Mouse (Mus musculus) liver, embryonic 14.5 days (tissue): Measurements from ENCODE around the gene Dnajc15.

Experiments
- CTCF ChIP-seq: IDR thresholded peaks from 2 replicates; pipeline ENCODE4 v1.5.1; 2016; ENCODE audit warnings: antibody characterized with exemption, low read depth, control low read depth
- EP300 ChIP-seq: IDR thresholded peaks from 2 replicates; pipeline ENCODE4 v1.6.1; 2016; ENCODE audit warnings: antibody characterized with exemption, low read depth

GRCm38 (mm10) chr14:77846206-77846605 lies 28.7 kb downstream of the Dnajc15 start:
- TF ChIP-seq CTCF (no peak), EP300 (no peak)
